Mouse (Mus musculus): ENCODE measurements around the gene Erc2. TPM values are rescaled to one million over a fixed set of nuclear protein-coding genes. Genes with fewer than 3 reads are reported as not detected.

Gene Erc2
- total and polyA plus RNA-seq, 3 experiments: not detected

- H3K79me2 ChIP-seq (replicated peaks; ENCODE audit: control insufficient read depth, extremely low read depth, insufficient read depth, poor library complexity, severe bottlenecking): no peaks in the 10 kb centered on the region
- H3K27me3 ChIP-seq (replicated peaks): no peaks in the 10 kb centered on the region
- peak; percentile 99 to 100 for TF ChIP-seq CTCF (conservative IDR thresholded peaks at IDR 0.05 in 1 of 2, IDR thresholded peaks at IDR 0.05 in 1 of 2; ENCODE audit: low read depth in 2 of 2, low read length in 2 of 2)
- TF ChIP-seq MEF2A (IDR thresholded peaks at IDR 0.05; ENCODE audit: borderline replicate concordance, low read depth, low read length): no peak
- peak; percentile 28 for TF ChIP-seq RAD21 (IDR thresholded peaks at IDR 0.05; ENCODE audit: low read depth, low read length)
- TF ChIP-seq TBP (conservative IDR thresholded peaks at IDR 0.05; ENCODE audit: low read depth, low read length): 0 out of 2 replicates have a peak, but pooled peaks have one; percentile 25
- TF ChIP-seq JUND (conservative IDR thresholded peaks at IDR 0.05; ENCODE audit: low read depth, low read length): peak; percentile 80
- no peak for TF ChIP-seq IRF4 (IDR thresholded peaks at IDR 0.05; ENCODE audit: low read depth, low read length)
- TF ChIP-seq MAFK (IDR thresholded peaks at IDR 0.05; ENCODE audit: insufficient replicate concordance, low read length): no peak
- peak; percentile 68 for TF ChIP-seq SMC3 (IDR thresholded peaks at IDR 0.05; ENCODE audit: low read depth, low read length)
- no peak for TF ChIP-seq NRF1 (IDR thresholded peaks at IDR 0.05; ENCODE audit: low read depth, low read length)
- TF ChIP-seq NELFE (IDR thresholded peaks at IDR 0.05; ENCODE audit: low read depth, low read length): peak; percentile 89; the same call in 1 of the 2 replicates
- TF ChIP-seq ZNF384 (IDR thresholded peaks at IDR 0.05; ENCODE audit: low read depth, low read length): peak; percentile 55
- no peak for TF ChIP-seq MAZ (IDR thresholded peaks at IDR 0.05; ENCODE audit: low read depth, low read length)
- TF ChIP-seq BHLHE40 (IDR thresholded peaks at IDR 0.05; ENCODE audit: low read depth, low read length): no peak; the same call in 1 of the 2 replicates
- no peak for TF ChIP-seq USF1 (IDR thresholded peaks at IDR 0.05; ENCODE audit: low read depth, low read length)
- in situ Hi-C loops (cut with MboI; ENCODE audit: low pct_ligation_motif_present, low pct_unique_long_range_greater_than_20kb, low sequenced_read_pairs): loop anchor here (25.0 kb wide), 2 partner anchors 1283 to 1633 kb away; no protein-coding TSS in a partner anchor
- peak; percentile 73 for DNase-seq (ENCODE audit: extremely low read depth)
- H3K9me3 ChIP-seq (replicated peaks; ENCODE audit: low read length): peaks cover 6% of the 10 kb centered on the region
- peaks cover 0 to 4% of the 10 kb centered on the region in 2 experiments; a peak in 1 of 4 replicates for H3K4me1 ChIP-seq (ENCODE audit: control insufficient read depth in 1 of 2, insufficient read depth in 2 of 2)
- H3K9ac ChIP-seq (ENCODE audit: insufficient read depth, low read depth): no peak overlapping the region
- H3K4me3 ChIP-seq (replicated peaks in 1 of 3; ENCODE audit: low read depth in 2 of 3, low read length in 2 of 3, poor library complexity in 1 of 3): no peak overlapping the region
- H3K4me2 ChIP-seq (ENCODE audit: insufficient read depth, low read depth, poor library complexity, severe bottlenecking): no peak overlapping the region
- H3K36me3 ChIP-seq (replicated peaks in 1 of 2; ENCODE audit: control insufficient read depth in 1 of 2, insufficient read depth in 1 of 2, low read length in 1 of 2): no peaks in the 10 kb centered on the region
- H3K27ac ChIP-seq (ENCODE audit: insufficient read depth, low read depth): no peak overlapping the region
- dilution Hi-C loops (cut with MboI; ENCODE audit: extremely low pct_ligation_motif_present, extremely low pct_unique_long_range_greater_than_20kb, low sequenced_read_pairs): no loop called here
These were observed 181.7 kb downstream of the Erc2 start for GRCm38 (mm10) chr14:27803961-27804360.

GRCm38 (mm10) chr14:27805064-27805463, 182.8 kb downstream of the Erc2 start:
- H3K27me3 ChIP-seq (replicated peaks): no peaks in the 10 kb centered on the region
- peaks cover 0 to 4% of the 10 kb centered on the region in 2 experiments; a peak in 1 of 4 replicates for H3K4me1 ChIP-seq (ENCODE audit: control insufficient read depth in 1 of 2, insufficient read depth in 2 of 2)
- DNase-seq (ENCODE audit: extremely low read depth): no peak
- no peak overlapping the region for H3K4me2 ChIP-seq (ENCODE audit: insufficient read depth, low read depth, poor library complexity, severe bottlenecking)
- in situ Hi-C loops (cut with MboI; ENCODE audit: low pct_ligation_motif_present, low pct_unique_long_range_greater_than_20kb, low sequenced_read_pairs) (loop anchor here (25.0 kb wide), 2 partner anchors 1282 to 1632 kb away; no protein-coding TSS in a partner anchor), dilution Hi-C loops (cut with MboI; ENCODE audit: extremely low pct_ligation_motif_present, extremely low pct_unique_long_range_greater_than_20kb, low sequenced_read_pairs) (no loop called here)
- H3K27ac ChIP-seq (ENCODE audit: insufficient read depth, low read depth): no peak overlapping the region
- no peaks in the 10 kb centered on the region for H3K36me3 ChIP-seq (replicated peaks in 1 of 2; ENCODE audit: control insufficient read depth in 1 of 2, insufficient read depth in 1 of 2, low read length in 1 of 2)
- H3K79me2 ChIP-seq (replicated peaks; ENCODE audit: control insufficient read depth, extremely low read depth, insufficient read depth, poor library complexity, severe bottlenecking): no peaks in the 10 kb centered on the region
- H3K9me3 ChIP-seq (replicated peaks; ENCODE audit: low read length): peaks cover 6% of the 10 kb centered on the region
- H3K4me3 ChIP-seq (replicated peaks in 1 of 3; ENCODE audit: low read depth in 2 of 3, low read length in 2 of 3, poor library complexity in 1 of 3): no peak overlapping the region
- no peak for TF ChIP-seq NRF1 (IDR thresholded peaks at IDR 0.05; ENCODE audit: low read depth, low read length)
- TF ChIP-seq CHD2 (IDR thresholded peaks at IDR 0.05; ENCODE audit: low read length): no peak
- no peak for TF ChIP-seq PAX5 (IDR thresholded peaks at IDR 0.05; ENCODE audit: low read length)
- TF ChIP-seq JUN (IDR thresholded peaks at IDR 0.05; ENCODE audit: insufficient read depth, low read depth, low read length): no peak
- TF ChIP-seq ZKSCAN1 (IDR thresholded peaks at IDR 0.05; ENCODE audit: borderline replicate concordance, low read depth, low read length): no peak
- no peak for TF ChIP-seq MAFK (IDR thresholded peaks at IDR 0.05; ENCODE audit: insufficient replicate concordance, low read length)
- no peak for TF ChIP-seq ELF1 (IDR thresholded peaks at IDR 0.05; ENCODE audit: low read depth, low read length)
- TF ChIP-seq IRF4 (IDR thresholded peaks at IDR 0.05; ENCODE audit: low read depth, low read length): no peak
- no peak for TF ChIP-seq SMC3 (IDR thresholded peaks at IDR 0.05; ENCODE audit: low read depth, low read length)
- TF ChIP-seq EP300 (IDR thresholded peaks at IDR 0.05; ENCODE audit: low read length): no peak
- no peak overlapping the region for H3K9ac ChIP-seq (ENCODE audit: insufficient read depth, low read depth)

All from CH12.LX (cell line).